Mouse (Mus musculus): ENCODE results near the gene Tmem88b. TPM values are rescaled to one million over a fixed set of nuclear protein-coding genes. Genes with fewer than 3 reads are reported as not detected.

Gene Tmem88b
- polyA plus RNA-seq, 1 experiment: 50.5 TPM

DNA sequence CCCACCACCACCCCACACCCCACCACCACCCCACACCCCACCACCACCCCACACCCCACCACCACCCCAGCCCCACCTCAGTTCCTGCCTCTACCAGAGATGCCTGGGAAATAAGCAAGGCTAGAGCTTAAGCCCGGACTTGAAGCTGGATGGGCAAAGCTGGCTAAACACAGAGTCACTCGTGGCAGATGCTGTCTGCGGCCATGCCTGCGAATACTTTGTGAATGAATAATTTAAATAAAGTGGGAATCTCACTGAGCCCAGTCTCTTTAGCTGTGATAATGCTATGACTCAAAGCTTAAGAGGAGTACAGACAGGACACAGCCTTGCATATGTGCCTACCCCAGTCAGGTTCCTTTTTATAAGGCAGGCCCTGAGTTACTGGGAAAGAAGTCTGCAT lies 6.2 kb downstream of the Tmem88b start:
- H3K27ac ChIP-seq (ENCODE audit: insufficient read depth, low read length): no peak overlapping the region
- peaks cover 9% of the 10 kb centered on the region for H3K4me1 ChIP-seq (ENCODE audit: control insufficient read depth, insufficient read depth, low read length)
- TF ChIP-seq POLR2A (IDR thresholded peaks at IDR 0.05; ENCODE audit: extremely low read depth, insufficient read depth, low read length) (no peak), CTCF (IDR thresholded peaks at IDR 0.05; ENCODE audit: extremely low read depth, insufficient read depth, low read length) (no peak)
- H3K4me3 ChIP-seq (ENCODE audit: insufficient read depth, low read length): no peak overlapping the region

GRCm38 (mm10) chr4:155777816-155778215 lies 7.9 kb downstream of the Tmem88b start:
- Histone ChIP-seq H3K27ac (ENCODE audit: insufficient read depth, low read length) (peak overlapping the region; percentile 54), H3K4me1 (ENCODE audit: control insufficient read depth, insufficient read depth, low read length) (peaks cover 9% of the 10 kb centered on the region), H3K4me3 (ENCODE audit: insufficient read depth, low read length) (no peak overlapping the region)
- TF ChIP-seq POLR2A (IDR thresholded peaks at IDR 0.05; ENCODE audit: extremely low read depth, insufficient read depth, low read length): no peak
- TF ChIP-seq CTCF (IDR thresholded peaks at IDR 0.05; ENCODE audit: extremely low read depth, insufficient read depth, low read length): no peak

DNA sequence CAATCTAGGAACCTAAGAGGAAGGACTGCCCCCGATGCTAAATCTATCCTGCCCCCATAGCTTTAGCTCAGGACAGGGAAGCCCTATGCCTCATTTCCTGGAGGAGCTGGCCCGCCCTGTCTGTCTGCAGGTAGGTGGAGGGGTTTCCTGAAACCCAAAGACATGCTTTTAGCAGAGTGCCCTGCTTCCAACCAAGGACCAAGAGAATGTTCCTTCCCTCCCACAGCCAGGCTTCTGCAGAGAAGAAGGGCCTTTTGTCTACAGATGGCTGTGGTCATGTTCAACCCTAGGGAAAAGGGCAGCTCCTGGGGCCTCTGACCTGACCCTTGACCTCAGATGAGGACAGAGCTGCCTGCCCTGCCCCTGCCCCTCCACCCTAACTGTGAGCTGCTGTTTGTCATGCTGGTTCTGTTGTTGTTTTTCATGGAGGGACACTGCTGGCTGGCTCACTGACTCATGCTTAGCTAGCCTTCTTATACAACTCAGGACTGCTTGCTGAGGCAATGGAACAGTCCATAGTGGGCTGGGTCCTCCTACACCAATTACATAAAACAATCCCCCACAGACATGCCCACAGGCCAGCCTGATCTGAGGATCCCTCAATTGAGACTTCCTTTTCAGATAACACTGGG lies 8.9 kb downstream of the Tmem88b start:
- H3K4me3 ChIP-seq (ENCODE audit: insufficient read depth, low read length): no peak overlapping the region
- peak overlapping the region; percentile 82 for H3K27ac ChIP-seq (ENCODE audit: insufficient read depth, low read length)
- TF ChIP-seq POLR2A (IDR thresholded peaks at IDR 0.05; ENCODE audit: extremely low read depth, insufficient read depth, low read length) (no peak), CTCF (IDR thresholded peaks at IDR 0.05; ENCODE audit: extremely low read depth, insufficient read depth, low read length) (no peak)
- peaks cover 9% of the 10 kb centered on the region for H3K4me1 ChIP-seq (ENCODE audit: control insufficient read depth, insufficient read depth, low read length)

- H3K4me3 ChIP-seq (ENCODE audit: insufficient read depth, low read length): no peak overlapping the region
- H3K27ac ChIP-seq (ENCODE audit: insufficient read depth, low read length): peak overlapping the region; percentile 52
- peaks cover 9% of the 10 kb centered on the region for H3K4me1 ChIP-seq (ENCODE audit: control insufficient read depth, insufficient read depth, low read length)
- TF ChIP-seq POLR2A (IDR thresholded peaks at IDR 0.05; ENCODE audit: extremely low read depth, insufficient read depth, low read length): no peak
- no peak for TF ChIP-seq CTCF (IDR thresholded peaks at IDR 0.05; ENCODE audit: extremely low read depth, insufficient read depth, low read length)
These were observed 9.8 kb downstream of the Tmem88b start for GRCm38 (mm10) chr4:155775855-155776254.

- Histone ChIP-seq H3K4me3 (ENCODE audit: insufficient read depth, low read length) (peak overlapping the region; percentile 31; the same call in 1 of the 2 replicates), H3K4me1 (ENCODE audit: control insufficient read depth, insufficient read depth, low read length) (peaks cover 9% of the 10 kb centered on the region), H3K27ac (ENCODE audit: insufficient read depth, low read length) (peak overlapping the region; percentile 61)
- TF ChIP-seq POLR2A (IDR thresholded peaks at IDR 0.05; ENCODE audit: extremely low read depth, insufficient read depth, low read length): no peak
- no peak for TF ChIP-seq CTCF (IDR thresholded peaks at IDR 0.05; ENCODE audit: extremely low read depth, insufficient read depth, low read length)
These were observed 10.5 kb downstream of the Tmem88b start for GRCm38 (mm10) chr4:155774971-155775740.

DNA sequence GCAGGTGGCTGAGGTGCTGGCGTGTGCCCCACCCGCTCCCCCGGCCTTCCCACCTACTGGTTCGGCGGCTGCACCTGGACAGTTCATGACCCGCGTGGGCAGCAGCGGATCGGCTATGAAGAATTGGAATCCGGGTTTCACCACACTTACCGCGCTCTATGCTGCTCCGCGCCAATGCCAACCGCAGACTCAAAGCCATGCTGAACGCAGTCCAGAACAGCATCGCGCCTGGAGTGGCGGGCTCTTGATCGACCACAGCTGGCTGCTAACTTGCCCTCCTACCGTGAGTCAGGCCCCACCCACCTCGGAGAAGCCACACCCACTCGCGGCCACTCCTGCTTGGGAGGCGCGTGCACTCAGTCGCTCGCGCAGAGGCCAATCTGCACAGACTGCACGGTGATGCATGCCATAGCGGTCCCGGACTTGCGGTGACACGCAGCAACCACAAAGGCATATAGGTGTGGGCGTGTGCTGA lies 11.4 kb downstream of the Tmem88b start, which contains the start of gene Vwa1:
Vwa1 (minus strand) TSS at position 419 of the 475 bp plus-strand sequence.
- TF ChIP-seq POLR2A (IDR thresholded peaks at IDR 0.05; ENCODE audit: extremely low read depth, insufficient read depth, low read length) (peak; percentile 96), CTCF (IDR thresholded peaks at IDR 0.05; ENCODE audit: extremely low read depth, insufficient read depth, low read length) (no peak)
- Histone ChIP-seq H3K27ac (ENCODE audit: insufficient read depth, low read length) (peak within 1 kb of the TSS; percentile 61), H3K4me3 (ENCODE audit: insufficient read depth, low read length) (peak within 1 kb of the TSS; percentile 31), H3K4me1 (ENCODE audit: control insufficient read depth, insufficient read depth, low read length) (peaks cover 9% of the 10 kb centered on the region)

GRCm38 (mm10) chr4:155773335-155774078 lies 12.2 kb downstream of the Tmem88b start:
- TF ChIP-seq POLR2A (IDR thresholded peaks at IDR 0.05; ENCODE audit: extremely low read depth, insufficient read depth, low read length): no peak
- no peak for TF ChIP-seq CTCF (IDR thresholded peaks at IDR 0.05; ENCODE audit: extremely low read depth, insufficient read depth, low read length)

GRCm38 (mm10) chr4:155772786-155773185 lies 12.9 kb downstream of the Tmem88b start:
- no peak overlapping the region for H3K27ac ChIP-seq (ENCODE audit: insufficient read depth, low read length)
- H3K4me1 ChIP-seq (ENCODE audit: control insufficient read depth, insufficient read depth, low read length): peaks cover 9% of the 10 kb centered on the region
- TF ChIP-seq POLR2A (IDR thresholded peaks at IDR 0.05; ENCODE audit: extremely low read depth, insufficient read depth, low read length) (no peak), CTCF (IDR thresholded peaks at IDR 0.05; ENCODE audit: extremely low read depth, insufficient read depth, low read length) (no peak)
- no peak overlapping the region for H3K4me3 ChIP-seq (ENCODE audit: insufficient read depth, low read length)

More at GRCm38 (mm10) chr4:155773335-155774078, 12.2 kb downstream of the Tmem88b start:
- H3K27ac ChIP-seq (ENCODE audit: insufficient read depth, low read length): no peak overlapping the region
- peaks cover 9% of the 10 kb centered on the region for H3K4me1 ChIP-seq (ENCODE audit: control insufficient read depth, insufficient read depth, low read length)
- H3K4me3 ChIP-seq (ENCODE audit: insufficient read depth, low read length): peak overlapping the region; percentile 31; the same call in 1 of the 2 replicates

GRCm38 (mm10) chr4:155771706-155772105 lies 14.0 kb downstream of the Tmem88b start:
- no peak overlapping the region for H3K4me3 ChIP-seq (ENCODE audit: insufficient read depth, low read length)
- no peak overlapping the region for H3K27ac ChIP-seq (ENCODE audit: insufficient read depth, low read length)
- TF ChIP-seq POLR2A (IDR thresholded peaks at IDR 0.05; ENCODE audit: extremely low read depth, insufficient read depth, low read length) (no peak), CTCF (IDR thresholded peaks at IDR 0.05; ENCODE audit: extremely low read depth, insufficient read depth, low read length) (no peak)
- H3K4me1 ChIP-seq (ENCODE audit: control insufficient read depth, insufficient read depth, low read length): peaks cover 5% of the 10 kb centered on the region

All from cortical plate, adult 2 months (tissue).